Mouse (Mus musculus): Measurements from ENCODE around the gene Abl1. TPM values are rescaled to one million over a fixed set of nuclear protein-coding genes. Genes with fewer than 3 reads are reported as not detected.

Gene Abl1
- total and polyA plus RNA-seq, 2 experiments from 2014 or later: 14.5 to 69.3 TPM

DNA sequence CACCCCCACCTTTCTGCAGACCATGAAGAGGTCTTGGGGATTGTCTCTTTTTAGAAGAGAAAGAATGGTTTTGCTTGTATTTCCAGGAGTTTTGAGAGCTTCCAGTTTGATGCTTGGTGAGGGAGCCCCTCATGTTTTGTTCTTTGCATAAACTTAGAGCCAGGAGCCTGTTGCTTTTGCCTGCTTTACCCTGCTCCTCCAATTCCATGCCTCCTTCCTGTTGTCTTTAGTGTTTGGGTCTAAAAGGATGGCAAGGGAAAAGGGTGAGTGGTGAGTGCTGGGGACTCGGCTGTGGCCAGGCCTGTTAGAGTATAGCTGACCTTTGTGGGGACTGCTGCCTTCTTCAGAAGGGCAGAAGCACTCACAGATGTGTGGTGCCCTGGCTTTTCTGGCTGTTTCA is 72.3 kb downstream of the Abl1 start:
- H3K4me1 ChIP-seq (ENCODE audit: control insufficient read depth, insufficient read depth): peaks cover 52% of the 10 kb centered on the region
- no peak for TF ChIP-seq EP300 (IDR thresholded peaks at IDR 0.05; ENCODE audit: low read depth)
- TF ChIP-seq CTCF (IDR thresholded peaks at IDR 0.05; ENCODE audit: low read depth): no peak
- no peak for ATAC-seq (ENCODE audit: insufficient read depth, low read depth)

DNA sequence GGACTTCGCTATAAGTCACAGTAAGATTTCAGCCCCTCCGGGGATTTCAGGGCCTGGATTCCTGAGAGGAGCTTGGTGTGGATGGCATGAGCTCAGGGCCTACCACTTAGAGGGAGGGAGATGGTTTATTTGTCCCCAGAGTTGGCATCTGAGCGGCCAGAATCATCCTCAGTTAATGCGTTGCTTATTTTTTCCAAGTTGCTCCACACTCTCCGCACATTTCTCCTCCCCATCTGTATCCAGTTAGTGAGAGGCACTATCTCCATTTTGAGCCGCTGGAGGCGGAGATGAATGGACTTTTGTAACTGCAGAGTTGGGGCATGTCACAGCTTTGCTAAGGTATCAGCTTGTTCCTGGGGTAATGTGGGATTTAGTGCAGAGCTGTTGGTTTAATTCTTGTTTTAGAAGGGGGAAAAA is 72.9 kb downstream of the Abl1 start:
- H3K4me3 ChIP-seq (ENCODE audit: low read depth, low read length): peak overlapping the region; percentile 93
- peak overlapping the region; percentile 77 for H3K4me2 ChIP-seq (ENCODE audit: low read depth, low read length)
- no peaks in the 10 kb centered on the region for H3K9me3 ChIP-seq (replicated peaks; ENCODE audit: control insufficient read depth, low read length)
- no peaks in the 10 kb centered on the region for H3K27me3 ChIP-seq (ENCODE audit: control insufficient read depth, insufficient read depth, low read length)
- ATAC-seq (ENCODE audit: insufficient read depth, low read depth): no peak
- peaks cover 52% of the 10 kb centered on the region for H3K4me1 ChIP-seq (ENCODE audit: control insufficient read depth, insufficient read depth)
- H3K27ac ChIP-seq (ENCODE audit: low read depth): peak overlapping the region; percentile 98
- no peaks in the 10 kb centered on the region for H3K36me3 ChIP-seq (replicated peaks; ENCODE audit: control insufficient read depth, insufficient read depth, low read length)
- no peak for DNase-seq (ENCODE audit: low spot score)
- WGBS: 2% methylated on average over 7 of the region's 7 CpGs
- TF ChIP-seq EP300 (IDR thresholded peaks at IDR 0.05; ENCODE audit: low read depth) (no peak), CTCF (IDR thresholded peaks at IDR 0.05; ENCODE audit: low read depth) (no peak)
- peak overlapping the region; percentile 99 for H3K9ac ChIP-seq (replicated peaks; ENCODE audit: low read depth, low read length)

More for the DNA sequence above, 72.3 kb downstream of the Abl1 start:
- DNase-seq (ENCODE audit: low spot score): peak; percentile 17
- WGBS: 0% methylated on average over 1 of the region's 1 CpGs
- Histone ChIP-seq H3K4me2 (ENCODE audit: low read depth, low read length) (peak overlapping the region; percentile 77), H3K27me3 (ENCODE audit: control insufficient read depth, insufficient read depth, low read length) (no peaks in the 10 kb centered on the region), H3K9ac (replicated peaks; ENCODE audit: low read depth, low read length) (peak overlapping the region; percentile 99), H3K4me3 (ENCODE audit: low read depth, low read length) (peak overlapping the region; percentile 93), H3K9me3 (replicated peaks; ENCODE audit: control insufficient read depth, low read length) (no peaks in the 10 kb centered on the region), H3K27ac (ENCODE audit: low read depth) (peak overlapping the region; percentile 98), H3K36me3 (replicated peaks; ENCODE audit: control insufficient read depth, insufficient read depth, low read length) (no peaks in the 10 kb centered on the region; the same call in 1 of the 2 replicates)

DNA sequence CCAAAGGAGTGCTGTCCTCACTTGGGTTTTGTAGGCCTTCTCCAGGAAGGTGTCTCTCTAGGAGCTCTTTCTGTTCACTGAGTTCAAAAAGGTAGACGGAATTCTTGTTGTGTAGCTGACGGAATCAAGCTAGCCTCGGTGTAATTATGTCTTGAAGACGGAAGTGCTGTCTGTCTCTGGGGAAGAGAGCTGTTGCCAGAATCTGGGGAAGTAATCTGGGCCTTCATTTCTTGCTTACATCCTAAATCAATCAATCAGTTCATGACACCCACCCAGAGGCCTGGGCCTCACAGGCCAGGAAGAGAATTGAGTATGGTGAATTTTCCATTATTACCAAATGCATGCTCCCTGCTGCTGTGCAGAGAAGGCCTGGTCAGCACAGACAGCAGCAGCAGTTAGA is 73.4 kb downstream of the Abl1 start:
- TF ChIP-seq EP300 (IDR thresholded peaks at IDR 0.05; ENCODE audit: low read depth) (no peak), CTCF (IDR thresholded peaks at IDR 0.05; ENCODE audit: low read depth) (no peak)
- 2% methylated on average over 4 of the region's 4 CpGs for WGBS
- H3K4me2 ChIP-seq (ENCODE audit: low read depth, low read length): peak overlapping the region; percentile 77
- no peaks in the 10 kb centered on the region for H3K9me3 ChIP-seq (replicated peaks; ENCODE audit: control insufficient read depth, low read length)
- H3K9ac ChIP-seq (replicated peaks; ENCODE audit: low read depth, low read length): peak overlapping the region; percentile 99
- no peaks in the 10 kb centered on the region for H3K27me3 ChIP-seq (ENCODE audit: control insufficient read depth, insufficient read depth, low read length)
- H3K4me3 ChIP-seq (ENCODE audit: low read depth, low read length): peak overlapping the region; percentile 93
- peaks cover 52% of the 10 kb centered on the region for H3K4me1 ChIP-seq (ENCODE audit: control insufficient read depth, insufficient read depth)
- ATAC-seq (ENCODE audit: insufficient read depth, low read depth) (no peak), DNase-seq (ENCODE audit: low spot score) (peak; percentile 27)
- peak overlapping the region; percentile 98 for H3K27ac ChIP-seq (ENCODE audit: low read depth)
- no peaks in the 10 kb centered on the region for H3K36me3 ChIP-seq (replicated peaks; ENCODE audit: control insufficient read depth, insufficient read depth, low read length)

DNA sequence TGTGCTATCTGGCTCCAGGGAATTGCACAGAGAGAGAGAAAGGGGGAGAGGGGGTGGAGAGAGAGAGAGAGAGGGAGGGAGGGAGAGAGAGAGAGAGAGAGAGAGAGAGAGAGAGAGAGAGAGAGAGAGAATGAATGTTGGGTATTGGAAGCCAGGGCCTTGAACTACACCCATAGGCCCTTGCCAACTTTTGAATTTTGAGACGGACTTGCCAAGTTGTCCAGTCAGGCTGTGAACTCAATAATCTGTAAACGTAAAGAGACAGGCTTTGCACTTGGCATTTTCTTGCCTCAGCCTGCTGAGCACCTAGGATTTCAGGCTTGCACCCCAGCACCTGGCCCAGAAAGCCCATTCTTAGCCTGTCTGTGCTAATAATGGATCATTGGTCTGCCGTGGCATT is 74.0 kb downstream of the Abl1 start:
- peak overlapping the region; percentile 99; the same call in 1 of the 2 replicates for H3K9ac ChIP-seq (replicated peaks; ENCODE audit: low read depth, low read length)
- peak overlapping the region; percentile 77 for H3K4me2 ChIP-seq (ENCODE audit: low read depth, low read length)
- ATAC-seq (ENCODE audit: insufficient read depth, low read depth): no peak
- TF ChIP-seq CTCF (IDR thresholded peaks at IDR 0.05; ENCODE audit: low read depth) (no peak), EP300 (IDR thresholded peaks at IDR 0.05; ENCODE audit: low read depth) (no peak)
- no peaks in the 10 kb centered on the region for H3K9me3 ChIP-seq (replicated peaks; ENCODE audit: control insufficient read depth, low read length)
- H3K27ac ChIP-seq (ENCODE audit: low read depth): peak overlapping the region; percentile 98
- DNase-seq (ENCODE audit: low spot score): no peak
- peaks cover 47% of the 10 kb centered on the region for H3K4me1 ChIP-seq (ENCODE audit: control insufficient read depth, insufficient read depth)
- no peaks in the 10 kb centered on the region for H3K36me3 ChIP-seq (replicated peaks; ENCODE audit: control insufficient read depth, insufficient read depth, low read length)
- 10% methylated on average over 3 of the region's 3 CpGs for WGBS
- no peaks in the 10 kb centered on the region for H3K27me3 ChIP-seq (ENCODE audit: control insufficient read depth, insufficient read depth, low read length)
- peak overlapping the region; percentile 93; the same call in 1 of the 2 replicates for H3K4me3 ChIP-seq (ENCODE audit: low read depth, low read length)

DNA sequence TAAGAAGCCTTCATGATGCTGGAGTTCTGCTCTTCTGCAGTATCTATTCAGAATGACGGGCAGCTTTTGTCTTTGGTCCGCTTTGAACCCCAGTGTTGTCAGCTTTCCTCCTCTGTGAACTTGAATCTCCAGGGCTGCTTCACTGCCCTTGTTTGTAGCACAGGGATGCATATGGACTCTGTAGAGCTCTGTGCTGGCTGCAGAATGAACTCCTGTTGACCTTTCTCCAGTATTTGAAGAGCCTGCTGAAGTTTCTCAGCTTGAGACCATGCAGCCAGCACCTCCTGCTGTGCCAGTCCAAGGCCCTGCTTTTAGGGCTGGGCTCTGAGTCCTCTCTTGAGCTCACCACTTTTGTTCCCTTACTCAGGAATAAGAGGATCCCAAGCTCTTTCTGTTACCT is 74.7 kb downstream of the Abl1 start:
- WGBS: 11% methylated on average over 2 of the region's 2 CpGs
- DNase-seq (ENCODE audit: low spot score) (peak; percentile 47), ATAC-seq (ENCODE audit: insufficient read depth, low read depth) (no peak)
- no peak for TF ChIP-seq EP300 (IDR thresholded peaks at IDR 0.05; ENCODE audit: low read depth)
- TF ChIP-seq CTCF (IDR thresholded peaks at IDR 0.05; ENCODE audit: low read depth): no peak
- Histone ChIP-seq H3K4me1 (ENCODE audit: control insufficient read depth, insufficient read depth) (peaks cover 43% of the 10 kb centered on the region), H3K36me3 (replicated peaks; ENCODE audit: control insufficient read depth, insufficient read depth, low read length) (no peaks in the 10 kb centered on the region), H3K27me3 (ENCODE audit: control insufficient read depth, insufficient read depth, low read length) (no peaks in the 10 kb centered on the region), H3K4me2 (ENCODE audit: low read depth, low read length) (peak overlapping the region; percentile 24; the same call in 1 of the 2 replicates), H3K9ac (replicated peaks; ENCODE audit: low read depth, low read length) (no peak overlapping the region), H3K27ac (ENCODE audit: low read depth) (peak overlapping the region; percentile 98), H3K4me3 (ENCODE audit: low read depth, low read length) (no peak overlapping the region; the same call in 1 of the 2 replicates), H3K9me3 (replicated peaks; ENCODE audit: control insufficient read depth, low read length) (no peaks in the 10 kb centered on the region)

DNA sequence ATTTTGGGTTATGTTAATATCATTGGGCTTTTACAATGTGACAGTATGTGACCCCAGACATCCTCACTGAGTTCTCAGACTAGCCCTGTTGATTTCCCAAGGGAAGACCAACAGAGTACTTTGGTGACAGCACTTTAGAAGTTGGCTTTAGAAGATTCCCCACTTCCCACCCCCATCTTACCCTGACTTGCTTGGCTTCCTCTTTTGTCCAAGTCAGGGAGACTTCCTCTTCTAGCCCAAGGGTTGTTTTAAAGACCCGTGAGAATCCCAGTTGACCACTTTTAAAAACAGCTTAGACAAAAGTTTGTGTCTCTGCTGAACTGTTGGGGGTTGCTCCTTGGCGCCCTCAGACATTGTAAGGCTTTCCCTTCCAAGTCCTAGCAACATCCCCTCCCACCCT is 75.1 kb downstream of the Abl1 start:
- Histone ChIP-seq H3K4me2 (ENCODE audit: low read depth, low read length) (peak overlapping the region; percentile 24; the same call in 1 of the 2 replicates), H3K4me3 (ENCODE audit: low read depth, low read length) (no peak overlapping the region), H3K9ac (replicated peaks; ENCODE audit: low read depth, low read length) (no peak overlapping the region), H3K27me3 (ENCODE audit: control insufficient read depth, insufficient read depth, low read length) (no peaks in the 10 kb centered on the region), H3K4me1 (ENCODE audit: control insufficient read depth, insufficient read depth) (peaks cover 46% of the 10 kb centered on the region), H3K36me3 (replicated peaks; ENCODE audit: control insufficient read depth, insufficient read depth, low read length) (no peaks in the 10 kb centered on the region), H3K9me3 (replicated peaks; ENCODE audit: control insufficient read depth, low read length) (no peaks in the 10 kb centered on the region), H3K27ac (ENCODE audit: low read depth) (peak overlapping the region; percentile 98)
- DNase-seq (ENCODE audit: low spot score) (no peak), ATAC-seq (ENCODE audit: insufficient read depth, low read depth) (no peak)
- WGBS: 20% methylated on average over 2 of the region's 2 CpGs
- TF ChIP-seq EP300 (IDR thresholded peaks at IDR 0.05; ENCODE audit: low read depth): no peak
- no peak for TF ChIP-seq CTCF (IDR thresholded peaks at IDR 0.05; ENCODE audit: low read depth)
